Mouse (Mus musculus): Measurements from ENCODE around the gene Inpp5f. TPM values are rescaled to one million over a fixed set of nuclear protein-coding genes. Genes with fewer than 3 reads are reported as not detected.

Gene Inpp5f
- polyA plus RNA-seq, 1 experiment from 2014 or later = 32.9 TPM

- Histone ChIP-seq H3K4me1 (peaks cover 7% of the 10 kb centered on the region; the same call in 1 of the 2 replicates), H3K27ac (replicated peaks) (no peak overlapping the region), H3K27me3 (replicated peaks; ENCODE audit: low read depth, poor library complexity, severe bottlenecking) (no peaks in the 10 kb centered on the region), H3K36me3 (replicated peaks) (peaks cover 29% of the 10 kb centered on the region), H3K9me3 (0 out of 2 replicates have a peak, but pooled peaks cover 3% of the 10 kb centered on the region), H3K4me3 (no peak overlapping the region)
- no peak for DNase-seq (ENCODE audit: low spot score)
- WGBS = 85% methylated on average over 2 of the region's 2 CpGs
These were observed 120.5 kb downstream of the Inpp5f start for GRCm38 (mm10) chr7:128731585-128731984.

GRCm38 (mm10) chr7:128738041-128738440 lies 126.9 kb downstream of the Inpp5f start:
- Histone ChIP-seq H3K9me3 (0 out of 2 replicates have a peak, but pooled peaks cover 3% of the 10 kb centered on the region), H3K36me3 (replicated peaks) (peaks cover 39% of the 10 kb centered on the region), H3K27ac (replicated peaks) (no peak overlapping the region), H3K4me3 (peak overlapping the region; percentile 99), H3K4me1 (peaks cover 24% of the 10 kb centered on the region), H3K27me3 (replicated peaks; ENCODE audit: low read depth, poor library complexity, severe bottlenecking) (peaks cover 12% of the 10 kb centered on the region; the same call in 1 of the 2 replicates)
- 82% methylated on average over 5 of the region's 5 CpGs for WGBS
- no peak for DNase-seq (ENCODE audit: low spot score)

- Histone ChIP-seq H3K36me3 (replicated peaks) (peaks cover 39% of the 10 kb centered on the region), H3K9me3 (0 out of 2 replicates have a peak, but pooled peaks cover 3% of the 10 kb centered on the region), H3K4me3 (peak overlapping the region; percentile 99), H3K4me1 (peaks cover 26% of the 10 kb centered on the region), H3K27ac (replicated peaks) (peak overlapping the region; percentile 97), H3K27me3 (replicated peaks; ENCODE audit: low read depth, poor library complexity, severe bottlenecking) (peaks cover 19% of the 10 kb centered on the region)
- WGBS = 3% methylated on average over 15 of the region's 15 CpGs
- peak; percentile 21 for DNase-seq (ENCODE audit: low spot score)
These were observed 128.0 kb downstream of the Inpp5f start for GRCm38 (mm10) chr7:128739116-128739461.

GRCm38 (mm10) chr7:128739462-128740277 lies 128.5 kb downstream of the Inpp5f start:
- DNase-seq (ENCODE audit: low spot score) = no peak
- peak overlapping the region; percentile 99 for H3K4me3 ChIP-seq
- peaks cover 35% of the 10 kb centered on the region for H3K36me3 ChIP-seq (replicated peaks)
- H3K27ac ChIP-seq (replicated peaks) = peak overlapping the region; percentile 97
- peaks cover 19% of the 10 kb centered on the region for H3K27me3 ChIP-seq (replicated peaks; ENCODE audit: low read depth, poor library complexity, severe bottlenecking)
- WGBS = under 1% methylated on average over 80 of the region's 80 CpGs
- H3K9me3 ChIP-seq = 0 out of 2 replicates have a peak, but pooled peaks cover 1% of the 10 kb centered on the region
- H3K4me1 ChIP-seq = peaks cover 29% of the 10 kb centered on the region

- H3K9me3 ChIP-seq = no peaks in the 10 kb centered on the region
- peaks cover 29% of the 10 kb centered on the region for H3K36me3 ChIP-seq (replicated peaks)
- peak within 1 kb of the TSS; percentile 97 for H3K27ac ChIP-seq (replicated peaks)
- WGBS = under 1% methylated on average over 35 of the region's 35 CpGs
- H3K4me1 ChIP-seq = peaks cover 30% of the 10 kb centered on the region
- DNase-seq (ENCODE audit: low spot score) = peak; percentile 99
- peaks cover 19% of the 10 kb centered on the region for H3K27me3 ChIP-seq (replicated peaks; ENCODE audit: low read depth, poor library complexity, severe bottlenecking)
- H3K4me3 ChIP-seq = peak within 1 kb of the TSS; percentile 99
These were observed 129.2 kb downstream of the Inpp5f start, which contains the start of gene Mcmbp for GRCm38 (mm10) chr7:128740334-128740733. TSS of gene Mcmbp (minus strand) at chr7:128740495.

- no peak for DNase-seq (ENCODE audit: low spot score)
- no peaks in the 10 kb centered on the region for H3K9me3 ChIP-seq
- 64% methylated on average over 2 of the region's 2 CpGs for WGBS
- H3K4me3 ChIP-seq = peak overlapping the region; percentile 99
- H3K27ac ChIP-seq (replicated peaks) = no peak overlapping the region
- H3K36me3 ChIP-seq (replicated peaks) = peaks cover 10% of the 10 kb centered on the region; the same call in 1 of the 2 replicates
- peaks cover 19% of the 10 kb centered on the region for H3K27me3 ChIP-seq (replicated peaks; ENCODE audit: low read depth, poor library complexity, severe bottlenecking)
- H3K4me1 ChIP-seq = peaks cover 36% of the 10 kb centered on the region
These were observed 132.8 kb downstream of the Inpp5f start for GRCm38 (mm10) chr7:128743898-128744297.

- no peaks in the 10 kb centered on the region for H3K9me3 ChIP-seq
- peak within 1 kb of the TSS; percentile 91 for H3K27ac ChIP-seq (replicated peaks)
- peaks cover 19% of the 10 kb centered on the region for H3K27me3 ChIP-seq (replicated peaks; ENCODE audit: low read depth, poor library complexity, severe bottlenecking)
- DNase-seq (ENCODE audit: low spot score) = peak; percentile 98
- peaks cover 12% of the 10 kb centered on the region for H3K36me3 ChIP-seq (replicated peaks)
- peak within 1 kb of the TSS; percentile 99 for H3K4me3 ChIP-seq
- peaks cover 33% of the 10 kb centered on the region for H3K4me1 ChIP-seq
- WGBS = under 1% methylated on average over 55 of the region's 55 CpGs
These were observed 133.8 kb downstream of the Inpp5f start, which contains the start of gene Sec23ip for GRCm38 (mm10) chr7:128744684-128745485. TSS of gene Sec23ip (plus strand) at chr7:128744943.

Other genes with a start within 250 kb of the Inpp5f start
- 4.1 and 8.2 TPM in 2 replicates for gene Rgs10, start 192.6 kb upstream of the Inpp5f start, polyA plus RNA-seq (2016; fragmentation: Nextera tagmentation; extraction: Ambion mirVana)
- 25.3 and 27.0 TPM in 2 replicates for gene Tial1, start 149.6 kb upstream of the Inpp5f start, polyA plus RNA-seq (2016; fragmentation: Nextera tagmentation; extraction: Ambion mirVana)
- gene Bag3, start 87.7 kb upstream of the Inpp5f start, polyA plus RNA-seq (2016; fragmentation: Nextera tagmentation; extraction: Ambion mirVana) = 11.2 and 11.5 TPM in 2 replicates
- 84.3 and 88.7 TPM in 2 replicates for gene Mcmbp, start 129.2 kb downstream of the Inpp5f start, polyA plus RNA-seq (2016; fragmentation: Nextera tagmentation; extraction: Ambion mirVana)
- gene Sec23ip, start 133.6 kb downstream of the Inpp5f start, polyA plus RNA-seq (2016; fragmentation: Nextera tagmentation; extraction: Ambion mirVana) = 39.1 and 41.7 TPM in 2 replicates

Measured in embryonic facial prominence, embryonic 10.5 days (tissue).